Mouse (Mus musculus) gastrocnemius, postnatal 14 days (tissue): ENCODE data around the gene Clec4e. TPM values are rescaled to one million over a fixed set of nuclear protein-coding genes. Genes with fewer than 3 reads are reported as not detected.

Experiments
- total RNA-seq, 2 experiments: library from RNA; stranded (reverse); gene quantifications; 2 replicates each; pipeline ENCODE4 v1.2.3; 2021

The Clec4e gene
- total RNA-seq, 2 experiments from 2014 or later = not detected

Other genes with a start within 250 kb of the Clec4e start
- not detected for gene Clec4b1, start 239.9 kb downstream of the Clec4e start, total RNA-seq
- gene Clec4a2, start 183.4 kb downstream of the Clec4e start, total RNA-seq = 1 to 10 TPM in 1 of 2 experiments, under 1 TPM in 1; 0.93 to 1.9 TPM
- not detected for gene Clec4b2, start 117.0 kb downstream of the Clec4e start, total RNA-seq
- 1 to 10 TPM in 1 of 2 experiments, under 1 TPM in 1; 0.35 to 1.1 TPM for gene Clec4n, start 60.0 kb downstream of the Clec4e start, total RNA-seq
- not detected for gene Clec4d, start 27.8 kb downstream of the Clec4e start, total RNA-seq
- gene Vmn2r19, start 18.5 kb upstream of the Clec4e start, total RNA-seq = not detected
- gene Vmn2r20, start 128.2 kb upstream of the Clec4e start, total RNA-seq = not detected
- gene Vmn2r21, start 243.5 kb upstream of the Clec4e start, total RNA-seq = not detected